Mouse (Mus musculus) layer of hippocampus, adult 2 months (tissue): ENCODE results near the gene 1700012A03Rik. TPM values are rescaled to one million over a fixed set of nuclear protein-coding genes. Genes with fewer than 3 reads are reported as not detected.

ENCODE experiments used
- DNase-seq, 2 experiments: peaks; one replicate each; pipeline ENCODE4 v3.0.0; 2022; ENCODE audit warnings: low spot score in 2 of 2
- H3K27ac ChIP-seq: fragments of 200-600 bp; 2 replicates; pipeline ENCODE4 v1.8.1; 2022
- H3K4me3 ChIP-seq: fragments of 200-600 bp; 2 replicates; pipeline ENCODE4 v1.8.1; 2022; ENCODE audit warnings: mild to moderate bottlenecking
- CTCF ChIP-seq: fragments of 200-600 bp; conservative IDR thresholded peaks from 2 replicates; pipeline ENCODE4 v1.8.1; 2022; ENCODE audit warnings: antibody characterized with exemption, mild to moderate bottlenecking, moderate library complexity
- total RNA-seq, 2 experiments: library from RNA; stranded (reverse); gene quantifications; 2 replicates each; pipeline ENCODE4 v1.2.3; 2021

The 1700012A03Rik gene
- total RNA-seq, 2 experiments from 2014 or later: not detected

GRCm38 (mm10) chr6:32049256-32049950, 643 bp upstream of the 1700012A03Rik start:
- no peak for TF ChIP-seq CTCF
- Histone ChIP-seq H3K27ac (peak overlapping the region; percentile 28; the same call in 1 of the 2 replicates), H3K4me3 (no peak overlapping the region)
- DNase-seq: no peak

GRCm38 (mm10) chr6:32052135-32052915, 2.3 kb downstream of the 1700012A03Rik start:
- Histone ChIP-seq H3K27ac (peak overlapping the region; percentile 77), H3K4me3 (no peak overlapping the region)
- no peak for TF ChIP-seq CTCF
- no peak for DNase-seq

- H3K4me3 ChIP-seq: no peak overlapping the region
- DNase-seq: no peak
- H3K27ac ChIP-seq: peak overlapping the region; percentile 81
- TF ChIP-seq CTCF: no peak
Measured at GRCm38 (mm10) chr6:32056525-32056924, 6.5 kb downstream of the 1700012A03Rik start.

GRCm38 (mm10) chr6:32058571-32058970, 8.5 kb downstream of the 1700012A03Rik start:
- DNase-seq: no peak
- peak overlapping the region; percentile 79; the same call in 1 of the 2 replicates for H3K27ac ChIP-seq
- no peak overlapping the region for H3K4me3 ChIP-seq
- TF ChIP-seq CTCF: no peak

- Histone ChIP-seq H3K4me3 (no peak overlapping the region), H3K27ac (no peak overlapping the region)
- no peak for TF ChIP-seq CTCF
- DNase-seq: no peak
Measured at GRCm38 (mm10) chr6:32060641-32061040, 10.6 kb downstream of the 1700012A03Rik start.

GRCm38 (mm10) chr6:32061266-32061665, 11.2 kb downstream of the 1700012A03Rik start:
- TF ChIP-seq CTCF: no peak
- Histone ChIP-seq H3K4me3 (no peak overlapping the region), H3K27ac (no peak overlapping the region)
- DNase-seq: no peak

- no peak for TF ChIP-seq CTCF
- Histone ChIP-seq H3K4me3 (no peak overlapping the region), H3K27ac (peak overlapping the region; percentile 23; the same call in 1 of the 2 replicates)
- no peak for DNase-seq
Measured at GRCm38 (mm10) chr6:32065789-32066510, 15.9 kb downstream of the 1700012A03Rik start.

GRCm38 (mm10) chr6:32072161-32072560, 22.1 kb downstream of the 1700012A03Rik start:
- TF ChIP-seq CTCF: no peak
- Histone ChIP-seq H3K4me3 (no peak overlapping the region), H3K27ac (no peak overlapping the region)
- DNase-seq: no peak

- Histone ChIP-seq H3K4me3 (no peak overlapping the region), H3K27ac (no peak overlapping the region)
- DNase-seq: no peak
- TF ChIP-seq CTCF: no peak
Measured at GRCm38 (mm10) chr6:32093312-32093711, 43.3 kb downstream of the 1700012A03Rik start.

- Histone ChIP-seq H3K4me3 (no peak overlapping the region), H3K27ac (no peak overlapping the region)
- TF ChIP-seq CTCF: no peak
- DNase-seq: no peak
Measured at GRCm38 (mm10) chr6:32105547-32106275, 55.7 kb downstream of the 1700012A03Rik start.
